Mouse (Mus musculus) urinary bladder, postnatal 4 days (tissue): Measurements from ENCODE around the gene Rufy4.
A peak's percentile ranks its signal among the peaks of the same experiment; 100 is the strongest.
"Not testable (repeated sequence)": the region's sequence is repeated elsewhere in the genome, so short reads cannot be mapped to it uniquely, and the experiment has no call there.

Experiments used
- DNase-seq, 2 experiments: peaks; one replicate each; pipeline ENCODE4 v3.0.0; 2021 to 2022; ENCODE audit warnings: low spot score in 2 of 2

Rufy4 gene

DNA sequence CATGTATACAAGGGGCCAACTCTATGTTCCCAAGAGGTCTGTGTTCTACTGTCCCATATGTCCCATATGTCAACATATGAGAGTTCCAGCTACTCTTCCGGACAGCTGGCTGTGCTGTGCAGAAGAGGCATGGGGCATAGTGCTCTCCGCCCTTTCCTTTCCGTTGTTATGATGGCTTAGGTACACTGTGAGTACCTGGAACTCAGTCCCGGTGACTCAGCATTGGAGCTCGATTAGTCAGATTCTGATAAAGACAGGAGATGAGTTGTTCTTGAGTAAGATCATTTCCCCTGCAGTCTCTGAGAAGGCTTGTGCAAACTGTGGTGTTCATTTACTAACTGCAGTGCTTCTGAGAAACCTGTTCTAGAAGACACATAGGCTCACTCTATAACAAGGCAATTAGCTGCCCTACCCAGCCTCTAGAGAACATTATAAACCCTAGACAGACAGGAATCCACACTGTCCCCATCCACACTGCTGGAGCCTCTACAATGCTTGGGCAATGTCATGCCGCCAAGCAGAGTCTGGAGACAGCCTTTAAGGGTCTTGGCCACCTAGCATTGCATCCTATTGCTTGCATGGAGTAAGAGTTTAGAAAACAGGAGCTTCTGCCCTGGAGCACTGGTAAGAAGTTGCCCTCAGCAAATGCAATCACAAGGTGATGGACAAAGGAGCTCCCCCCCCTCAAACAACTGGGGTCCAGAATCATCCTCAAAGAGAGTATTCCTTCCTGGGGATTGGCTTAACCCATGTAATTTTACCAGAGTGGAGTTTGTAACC lies 24.0 kb downstream of the Rufy4 start:
- DNase-seq: no peak

DNA sequence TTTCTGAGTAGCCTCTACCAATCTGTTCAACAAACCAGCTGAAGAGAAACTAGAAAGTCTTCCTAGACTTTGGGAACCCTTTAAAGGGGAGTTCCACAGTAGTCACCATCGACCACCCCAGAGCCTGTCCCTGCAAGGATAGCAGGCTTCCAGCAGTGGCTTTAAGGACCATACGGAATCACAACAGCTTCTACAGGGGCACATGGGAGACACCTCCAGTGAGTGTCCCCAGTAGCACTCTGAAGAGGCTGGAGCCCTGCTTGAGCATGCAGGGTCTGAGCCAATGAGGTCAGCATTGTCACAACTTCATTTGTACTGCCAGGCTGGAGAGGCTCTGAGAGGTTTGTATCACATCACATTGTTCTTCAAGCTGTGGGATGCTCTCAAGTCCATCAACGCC lies 24.8 kb downstream of the Rufy4 start:
- DNase-seq: no peak

DNA sequence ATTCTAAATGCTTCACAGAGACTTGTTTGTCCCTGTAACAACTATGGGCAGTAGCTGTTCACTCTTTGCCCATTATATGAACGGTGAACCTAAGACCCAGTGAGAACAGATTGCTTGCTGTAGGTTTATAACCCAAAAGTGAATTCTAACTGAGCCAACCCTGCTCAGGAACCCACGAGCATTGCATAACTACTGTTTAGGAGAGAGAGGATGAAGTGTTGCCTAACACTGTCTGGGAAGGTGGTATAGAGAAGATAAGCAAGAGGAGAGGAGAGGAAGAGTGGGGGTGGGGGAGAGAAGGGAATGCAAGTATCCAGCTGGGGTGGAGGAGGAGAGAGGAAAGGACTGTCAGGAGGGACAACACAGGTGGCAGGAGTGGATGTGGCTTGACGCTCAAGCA lies 25.8 kb downstream of the Rufy4 start:
- no peak for DNase-seq

DNA sequence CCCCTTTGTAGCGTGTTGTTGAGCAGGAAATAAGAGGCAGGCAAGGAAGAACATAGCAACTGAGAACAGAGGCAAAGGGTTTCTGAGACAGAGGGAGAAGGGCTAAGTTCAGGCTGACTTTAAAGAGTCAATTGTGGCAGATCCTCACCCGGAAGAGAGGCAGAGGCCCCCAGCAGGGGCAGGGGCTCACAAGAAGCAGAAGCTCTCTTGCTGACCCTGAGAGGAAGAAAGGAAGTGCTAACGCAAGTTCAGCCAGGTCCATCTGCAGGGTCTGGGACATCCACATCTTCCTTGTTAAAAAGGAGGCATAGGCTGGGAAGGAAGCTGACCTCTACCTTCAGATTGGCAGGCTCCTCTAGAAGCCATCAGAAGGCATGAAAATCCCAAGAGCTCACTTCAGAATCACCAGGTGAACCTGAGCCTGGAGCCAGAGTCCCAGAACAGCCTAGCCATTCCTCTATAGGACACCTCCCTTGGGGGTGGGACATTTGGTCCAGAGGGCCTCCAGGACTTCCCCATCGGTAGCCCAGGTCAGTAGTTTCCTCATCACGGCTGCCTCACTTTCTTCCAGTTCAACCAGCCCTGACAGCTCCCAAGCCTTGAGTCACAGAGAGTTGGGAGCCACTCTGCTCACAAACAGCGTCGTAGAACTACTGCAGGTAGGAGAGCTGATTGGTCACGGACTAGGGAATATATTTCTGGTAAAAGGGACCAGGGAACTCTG lies 28.3 kb downstream of the Rufy4 start, which contains the start of gene Cxcr2:
Gene Cxcr2 (plus strand): TSS at position 529 of the 724 bp plus-strand sequence.
- no peak for DNase-seq

DNA sequence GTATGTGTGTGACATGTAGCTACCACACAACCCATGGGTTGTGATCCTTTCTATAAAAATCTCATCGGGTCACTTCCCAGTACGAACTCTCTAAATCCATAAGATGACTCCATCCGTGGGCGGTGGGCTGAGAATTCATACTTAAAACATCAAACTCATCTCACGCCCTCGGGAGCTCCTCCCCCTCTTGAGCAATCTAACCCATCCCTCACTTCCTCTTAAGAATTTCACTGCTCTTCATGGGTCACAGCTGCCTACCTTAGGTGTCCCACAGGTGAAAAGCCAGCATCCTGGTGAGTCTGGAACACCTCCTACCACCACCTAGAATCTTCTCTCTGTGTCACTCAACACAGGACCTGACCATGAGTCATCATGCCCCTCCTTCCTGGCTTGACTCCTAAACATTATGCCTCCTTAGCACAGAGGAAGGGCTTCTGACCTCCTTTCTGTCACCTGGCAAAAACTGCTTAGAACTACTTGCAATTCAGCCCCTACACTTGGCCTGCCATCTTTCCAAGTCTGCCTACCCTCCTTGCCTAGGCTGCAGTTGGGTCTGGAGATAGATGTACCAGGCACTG lies 30.2 kb downstream of the Rufy4 start:
- no peak for DNase-seq

DNA sequence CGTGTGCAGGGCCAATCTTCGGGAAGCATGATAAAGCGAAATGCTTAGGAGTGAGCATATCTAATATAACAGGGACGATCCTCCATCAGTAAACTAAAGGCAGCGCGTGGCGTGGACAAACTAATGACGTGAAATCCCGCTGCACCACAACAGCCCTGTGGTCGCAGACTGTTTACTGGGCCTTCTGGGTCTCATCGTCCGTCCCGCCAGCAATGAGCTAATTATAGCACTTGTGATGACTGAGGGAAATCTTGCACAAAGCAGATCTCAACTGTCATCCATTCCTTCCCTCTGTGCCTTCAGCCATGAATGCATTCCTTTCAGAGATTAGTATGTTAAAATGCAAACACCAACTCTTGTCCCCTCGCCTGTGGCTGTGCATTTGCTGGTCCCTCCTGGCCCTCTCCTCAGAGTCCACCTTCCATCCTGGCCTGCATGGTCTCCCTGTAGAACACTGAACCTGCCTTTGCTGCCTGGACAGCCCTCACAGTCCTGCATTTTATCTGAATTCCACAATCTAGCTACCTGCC lies 31.1 kb downstream of the Rufy4 start:
- DNase-seq: no peak

DNA sequence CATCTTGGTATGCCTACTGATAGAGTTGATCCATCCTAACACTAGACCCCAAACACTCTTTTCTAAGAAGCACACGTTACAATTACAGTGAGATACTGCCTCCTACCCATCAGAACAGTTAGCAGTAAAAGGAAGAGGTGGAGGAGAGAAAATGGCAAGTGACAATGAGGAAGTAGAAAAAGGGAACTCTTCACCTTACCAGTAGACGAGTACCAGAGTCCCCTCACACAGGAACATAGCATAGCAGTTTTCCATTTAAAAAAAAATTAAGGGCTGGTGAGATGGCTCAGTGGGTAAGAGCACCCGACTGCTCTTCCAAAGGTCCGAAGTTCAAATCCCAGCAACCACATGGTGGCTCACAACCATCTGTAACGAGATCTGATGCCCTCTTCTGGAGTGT lies 34.3 kb downstream of the Rufy4 start:
- DNase-seq: not testable (repeated sequence)

DNA sequence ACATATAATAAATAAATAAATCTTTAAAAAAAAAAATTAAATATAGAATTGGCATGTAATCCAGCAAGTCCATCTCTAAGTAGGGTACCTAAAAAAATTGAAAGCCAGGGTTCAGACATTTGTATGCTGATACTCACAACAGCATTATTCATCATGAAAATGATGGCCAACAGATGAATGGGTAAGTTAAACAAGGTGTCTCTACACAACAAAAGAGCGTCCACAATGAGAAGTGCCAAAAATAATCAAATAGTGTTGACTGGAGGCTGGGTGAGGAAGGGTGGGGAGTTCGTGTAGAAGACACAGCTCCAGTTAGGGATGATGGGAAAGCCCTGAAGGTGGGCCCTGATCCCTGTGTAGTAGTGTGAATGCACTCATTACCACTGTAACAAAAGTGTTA lies 34.7 kb downstream of the Rufy4 start:
- DNase-seq: no peak

DNA sequence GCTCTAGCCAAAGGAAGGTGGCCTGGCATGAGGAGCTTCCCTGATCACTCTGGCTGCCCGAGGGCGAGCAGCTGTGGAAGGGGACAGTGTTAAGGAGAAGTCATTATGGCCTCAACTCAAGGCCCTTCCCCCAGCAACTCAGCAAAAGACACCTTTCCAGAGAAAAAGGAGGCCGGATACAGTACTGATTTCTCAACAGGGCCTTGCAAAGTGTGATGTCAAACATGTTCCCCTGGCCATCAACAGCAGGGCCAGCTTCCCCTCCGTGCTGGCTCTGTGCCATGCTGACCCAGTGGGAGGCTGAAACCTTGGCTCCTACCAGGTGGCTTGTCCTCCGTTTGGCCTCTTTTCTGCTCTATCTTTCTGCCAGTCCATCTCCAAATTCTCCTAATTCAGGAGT lies 41.8 kb downstream of the Rufy4 start:
- DNase-seq: no peak

DNA sequence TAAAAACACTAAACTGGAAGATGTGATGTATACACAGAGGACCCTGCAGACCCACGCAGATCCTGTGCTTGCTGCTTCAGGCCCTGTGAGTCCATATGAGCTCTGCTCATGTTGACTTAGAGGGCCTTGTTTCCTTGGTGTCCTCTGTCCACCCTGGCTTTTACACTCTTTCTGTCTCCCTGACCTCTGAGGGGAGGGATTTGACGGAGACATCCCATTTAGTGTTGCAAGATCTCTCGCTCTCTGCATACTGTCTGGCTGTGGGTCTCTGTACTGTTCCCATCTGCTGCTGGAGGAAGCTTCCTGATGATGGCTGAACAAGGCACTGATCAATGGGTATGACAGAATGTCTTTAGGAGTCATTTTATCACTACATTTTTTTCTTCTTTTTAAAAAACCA lies 44.4 kb downstream of the Rufy4 start:
- DNase-seq: no peak

DNA sequence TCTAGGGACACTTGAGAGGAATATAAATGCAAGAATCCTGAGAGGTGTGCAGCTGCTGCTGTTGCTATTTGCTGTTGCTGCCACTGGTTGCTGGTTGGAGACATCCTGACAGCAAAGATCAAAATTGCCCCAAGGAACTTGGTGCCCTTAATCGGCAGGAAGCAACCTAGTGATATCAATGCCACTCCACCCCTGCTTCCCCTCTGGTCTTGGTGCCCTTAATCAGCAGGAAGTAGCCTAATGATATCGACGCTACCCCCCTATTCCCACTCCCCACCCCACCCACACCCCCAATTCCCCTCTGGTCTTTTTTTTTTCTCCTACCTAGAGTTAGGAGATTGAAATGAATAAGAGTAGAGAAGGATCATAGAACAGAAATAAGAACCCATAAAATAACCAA lies 47.4 kb downstream of the Rufy4 start:
- DNase-seq: no peak

DNA sequence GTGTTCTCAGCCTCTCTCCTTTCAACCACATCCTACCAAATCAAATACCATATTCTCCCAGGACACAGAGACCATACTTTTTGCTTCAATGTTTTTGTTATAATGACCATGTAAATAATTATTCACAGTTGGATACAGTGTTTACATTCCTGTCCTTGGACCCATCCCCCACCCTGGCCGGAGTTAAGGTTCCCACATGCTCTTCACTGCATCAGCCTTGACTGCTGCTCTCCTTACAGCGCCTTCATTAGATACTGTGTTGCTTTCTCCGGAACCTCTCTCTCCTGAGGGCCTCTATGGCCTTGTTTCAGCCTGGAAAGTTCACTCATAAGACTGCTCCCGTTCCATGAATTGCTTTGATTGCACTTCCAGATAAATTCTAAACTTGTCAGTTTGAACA lies 50.4 kb downstream of the Rufy4 start:
- no peak for DNase-seq

DNA sequence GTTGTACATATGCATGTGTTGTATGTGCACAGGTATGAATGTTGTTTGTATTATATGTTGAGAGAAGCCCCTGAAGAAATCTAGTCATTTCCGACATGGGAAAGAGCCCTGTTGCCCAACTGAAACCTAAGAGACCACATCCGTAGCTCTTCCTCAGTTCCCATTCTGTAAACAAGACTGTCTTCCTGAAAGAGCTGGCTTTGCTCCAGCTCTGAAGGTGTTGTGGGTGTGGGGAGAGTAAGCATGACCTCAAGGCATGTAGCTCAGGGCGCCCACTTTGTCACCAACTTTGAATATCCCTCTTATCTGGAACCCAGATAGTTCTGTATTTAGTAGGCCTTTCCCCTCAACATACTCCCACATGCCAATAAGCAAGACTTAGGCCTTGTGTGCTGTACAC lies 53.3 kb downstream of the Rufy4 start:
- no peak for DNase-seq

DNA sequence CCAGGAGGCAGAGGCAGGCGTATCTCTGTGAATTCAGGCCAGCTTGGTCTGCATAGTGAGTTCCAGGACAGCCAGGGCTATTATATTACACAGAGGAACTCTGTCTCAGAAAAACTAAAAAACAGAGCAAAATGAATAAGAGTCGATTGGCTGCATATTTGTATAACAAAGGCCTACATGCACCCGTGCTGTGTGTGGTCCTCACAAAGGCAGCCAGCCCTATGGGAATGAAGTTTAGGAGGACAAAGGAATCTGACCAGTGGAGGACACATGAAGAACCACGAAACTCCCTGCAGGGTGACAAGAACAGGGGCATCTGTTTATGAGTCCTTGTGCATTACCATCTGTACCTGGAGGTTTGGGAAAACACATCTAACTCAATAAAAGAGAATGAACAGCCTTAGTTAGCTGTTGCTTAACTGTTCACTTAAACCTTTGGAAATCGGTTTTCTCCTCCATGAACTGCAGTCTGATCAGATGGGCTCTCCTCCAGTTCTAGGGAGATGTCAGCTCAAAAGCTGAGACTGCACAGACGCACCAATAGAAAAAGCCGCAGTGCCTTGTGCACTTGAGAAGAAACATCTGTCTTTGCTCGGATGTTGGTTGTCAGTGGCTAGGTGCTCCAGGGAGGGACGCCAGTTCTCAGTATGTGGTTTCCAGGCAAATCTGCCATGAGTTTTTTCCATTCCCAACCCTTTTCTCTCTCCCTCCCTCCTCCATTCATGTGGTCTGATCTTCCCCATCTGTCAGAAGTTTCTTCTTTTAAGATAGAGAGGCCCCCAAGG lies 54.5 kb downstream of the Rufy4 start:
- DNase-seq: peak in 1 of 2 experiments; percentile 23

DNA sequence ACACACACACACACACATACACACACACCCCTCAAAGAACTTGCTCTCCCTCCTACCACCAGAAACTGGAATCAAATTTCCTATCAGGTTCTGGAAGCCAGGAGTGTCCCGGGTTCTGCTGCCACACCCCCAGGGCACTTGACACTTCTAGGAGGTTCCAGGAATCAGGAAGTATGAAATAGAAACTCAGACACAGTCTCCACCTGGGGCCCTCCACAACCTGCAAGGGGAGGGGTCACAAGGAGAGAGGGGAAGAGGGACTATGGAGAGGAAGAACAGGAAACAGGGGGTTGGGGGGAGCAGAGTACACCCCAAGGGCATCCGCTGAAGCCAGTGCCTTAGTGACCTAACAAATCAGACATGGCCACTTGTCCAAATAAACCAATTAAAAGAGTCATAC lies 56.1 kb downstream of the Rufy4 start:
- no peak for DNase-seq

DNA sequence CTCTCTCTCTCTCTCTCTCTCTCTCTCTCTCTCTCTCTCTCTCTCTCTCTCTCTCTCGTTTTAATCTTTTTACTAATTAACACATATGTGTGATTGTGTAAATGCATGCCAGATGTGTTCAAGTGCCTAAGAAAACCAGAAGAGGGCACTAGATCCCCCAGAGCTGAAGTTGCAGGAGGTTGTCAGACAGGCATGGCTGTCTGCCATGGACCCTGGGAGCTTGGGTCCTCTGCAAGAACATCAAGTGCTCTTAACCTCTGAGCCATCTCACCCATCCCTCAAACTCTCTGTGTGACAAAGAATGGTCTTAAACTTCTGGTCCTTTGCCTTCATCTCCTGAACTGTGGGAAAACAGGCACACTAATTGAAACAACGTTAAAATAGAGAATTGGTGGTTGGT lies 57.7 kb downstream of the Rufy4 start:
- DNase-seq: no peak

DNA sequence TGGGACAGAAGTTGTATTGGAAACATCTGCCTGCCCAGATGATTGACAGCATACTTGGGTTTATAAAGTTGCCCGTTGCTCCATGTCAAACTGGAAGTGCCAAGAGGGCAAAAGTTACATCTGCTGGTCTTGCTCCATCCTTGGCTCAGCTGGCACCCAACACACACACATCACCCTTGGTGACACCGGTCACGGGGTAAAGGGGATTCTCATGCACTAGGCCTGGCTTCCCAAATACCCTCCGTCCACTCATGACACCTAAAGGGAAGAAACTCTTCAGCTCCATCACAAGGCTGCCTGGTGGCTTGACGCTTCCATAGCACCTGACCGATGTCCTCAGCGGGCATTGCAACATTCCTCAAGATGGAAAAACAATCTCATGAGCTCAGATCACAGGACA lies 65.1 kb downstream of the Rufy4 start:
- DNase-seq: no peak

DNA sequence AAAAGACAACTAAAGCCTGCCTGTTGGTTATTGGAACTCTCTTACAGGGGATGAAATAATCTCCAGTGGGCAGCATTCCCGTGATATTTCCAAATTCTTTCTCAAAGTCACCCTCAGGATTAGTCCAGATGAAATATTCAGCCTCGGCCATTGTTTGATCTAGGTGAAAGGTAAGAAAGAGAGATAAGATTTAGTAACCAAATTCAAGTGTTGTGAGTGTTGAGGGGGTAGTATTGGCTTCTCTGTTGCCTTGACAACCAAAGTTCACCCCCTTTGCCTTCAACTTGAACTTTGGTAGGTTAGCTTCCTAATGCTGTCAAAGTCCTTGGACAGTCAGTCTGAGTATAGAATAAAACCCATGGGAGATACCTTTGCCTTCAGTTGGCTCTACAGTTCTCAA lies 67.4 kb downstream of the Rufy4 start:
- no peak for DNase-seq

DNA sequence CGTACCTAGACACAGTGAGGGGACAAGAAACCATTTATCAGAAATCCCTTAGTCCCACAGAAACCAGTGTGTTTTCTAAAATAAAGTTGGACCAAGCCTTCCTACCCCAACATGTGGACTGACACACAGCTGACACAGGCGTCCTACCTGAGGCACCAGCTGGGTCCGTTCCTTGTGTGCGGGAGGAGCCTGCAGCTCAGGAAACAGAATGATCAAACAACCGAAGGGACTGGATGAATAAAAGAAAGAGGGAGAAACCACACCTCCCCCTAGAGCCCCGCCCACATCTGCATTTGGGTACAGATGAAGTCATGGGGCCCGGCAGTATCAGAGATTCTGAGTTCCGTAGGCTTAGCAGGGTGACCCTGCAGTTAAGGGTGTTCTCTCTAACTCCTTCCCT lies 69.1 kb downstream of the Rufy4 start, which contains the start of gene Cxcr1:
Gene Cxcr1 (minus strand): TSS at position 187 of the 400 bp plus-strand sequence.
- peak in 1 of 2 experiments; percentile 52 for DNase-seq

DNA sequence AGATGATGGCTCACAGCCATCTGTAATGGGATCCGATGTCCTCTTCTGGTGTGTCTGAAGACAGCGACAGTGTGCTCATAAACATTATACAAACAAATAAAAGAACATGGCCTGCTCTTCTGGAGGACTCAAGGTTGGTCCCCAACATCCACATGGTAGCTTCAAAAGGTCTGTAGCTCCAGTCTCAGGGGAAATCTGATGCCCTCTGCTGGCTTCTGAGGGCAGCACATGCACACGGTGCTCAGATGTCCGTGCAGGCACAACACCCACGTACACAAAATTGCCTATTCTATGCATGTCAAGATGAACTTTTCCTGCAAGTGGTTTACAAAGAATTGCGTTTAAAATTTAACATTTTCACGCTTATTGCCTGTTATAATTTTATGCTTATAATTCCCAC lies 70.6 kb downstream of the Rufy4 start:
- no peak for DNase-seq

DNA sequence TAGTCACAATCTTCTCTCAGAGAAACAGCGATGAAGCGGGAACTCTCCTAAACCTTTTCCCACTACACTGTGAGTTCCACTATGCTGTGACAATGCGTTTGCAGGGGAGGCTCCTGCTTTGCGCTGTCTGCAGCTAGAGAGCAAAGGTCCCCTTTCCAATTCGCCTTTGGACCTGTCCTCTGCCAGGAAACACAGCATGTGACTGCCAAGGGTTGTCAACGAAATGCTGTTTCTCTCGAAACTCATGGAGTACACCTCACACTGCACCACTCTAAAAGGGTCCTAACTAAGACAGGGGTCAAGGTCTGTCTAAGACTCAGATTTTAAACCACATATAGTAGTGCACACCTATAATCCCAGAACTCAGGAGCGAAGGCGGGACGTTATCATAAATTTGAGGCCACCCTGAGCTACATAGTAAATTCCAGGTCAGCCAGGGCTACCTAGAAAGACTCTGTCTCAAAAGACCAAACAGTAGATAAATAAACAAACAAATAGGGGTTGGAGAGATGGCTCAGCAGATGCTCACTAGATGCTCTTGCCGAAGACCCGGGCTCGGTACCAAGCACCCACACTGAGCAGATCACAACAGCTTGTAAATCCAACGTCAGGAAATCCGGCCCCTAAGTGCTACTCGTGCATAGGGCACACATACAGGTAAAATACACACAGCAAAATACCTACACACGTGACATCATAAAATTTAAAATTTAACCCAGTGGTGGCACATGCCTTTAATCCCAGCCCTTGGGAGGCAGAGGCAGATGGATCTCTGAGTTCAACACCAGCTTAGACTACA lies 71.5 kb downstream of the Rufy4 start:
- no peak for DNase-seq
